Mouse (Mus musculus) macrophage (primary cell): ENCODE measurements around the gene Man1a. TPM values are rescaled to one million over a fixed set of nuclear protein-coding genes. Genes with fewer than 3 reads are reported as not detected.

Source experiments
- H3K27ac ChIP-seq: fragments of 350-480 bp; formaldehyde crosslinking; 2 replicates; pipeline ENCODE4 v1.9.0; 2021
- H3K36me3 ChIP-seq: fragments of 350-480 bp; formaldehyde crosslinking; 2 replicates; pipeline ENCODE4 v1.9.0; 2021; ENCODE audit errors: inconsistent target
- H3K4me3 ChIP-seq: fragments of 350-480 bp; formaldehyde crosslinking; 2 replicates; pipeline ENCODE4 v1.9.0; 2021; ENCODE audit errors: inconsistent target
- H3K79me2 ChIP-seq: fragments of 350-480 bp; formaldehyde crosslinking; 2 replicates; pipeline ENCODE4 v1.9.0; 2021; ENCODE audit errors: inconsistent target
- WGBS: methylation state at CpG from one replicate; pipeline ENCODE4 v1.1.7; 2026; ENCODE audit warnings: inconsistent platforms; ENCODE audit not compliant: missing documents; 5-methylcytosine and 5-hydroxymethylcytosine counted together
- polyA plus RNA-seq: library from polyadenylated mRNA; stranded (reverse); fragments of 250-400 nt; gene quantifications from 3 replicates; pipeline ENCODE4 v1.2.4, GENCODE M21; 2018; ENCODE audit warnings: inconsistent platforms
- total RNA-seq, 78 experiments: library from RNA; depleted of rRNA; stranded (reverse); fragments of 250-400 nt; gene quantifications; 1 replicate in 9 of 78; 2 replicates in 24 of 78; 3 replicates in 43 of 78; 4 replicates in 2 of 78; pipeline ENCODE4 v1.2.4; 2018; ENCODE audit warnings: inconsistent platforms in 56 of 78

The Man1a gene
- total RNA-seq (2018; cell fraction: chromatin; rRNA removed), result 100 to 1,000 TPM in 25 of 26 experiments, 10 to 100 TPM in 1; 89.6 to 892 (median 168) TPM
- total RNA-seq (2018; cell fraction: cytosol; rRNA removed), result 100 to 1,000 TPM in 11 of 26 experiments, 10 to 100 TPM in 15; 39.7 to 175 (median 78.7) TPM
- total RNA-seq (2018; cell fraction: nucleus; rRNA removed), result 100 to 1,000 TPM; 112 to 558 (median 184) TPM
- polyA plus RNA-seq, result 78.0 to 86.5 TPM (median 79.4 TPM) in 3 replicates

DNA sequence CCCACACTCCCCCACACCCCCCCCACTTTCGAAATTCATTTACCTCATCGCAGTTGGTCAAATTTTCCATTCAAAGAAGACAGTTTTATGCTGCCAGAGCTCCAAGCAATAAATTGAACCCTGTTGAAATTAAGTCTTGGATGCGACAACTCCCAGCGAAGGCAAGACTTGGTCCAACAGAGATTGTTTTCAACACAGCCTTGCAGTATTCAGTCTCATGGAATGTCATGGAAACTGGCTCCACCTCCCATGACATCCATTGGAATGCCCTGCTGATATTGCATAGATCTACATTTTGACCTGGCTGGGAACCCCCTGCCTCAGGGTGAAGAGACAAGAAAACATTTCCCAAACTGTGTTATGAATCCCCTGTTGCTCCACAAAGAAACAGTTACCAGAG, at the start of gene Man1a:
Man1a (minus strand) TSS at position 190 of the 400 bp plus-strand sequence.
- WGBS, result 11% methylated on average over 4 of the region's 4 CpGs
- no peaks in the 10 kb centered on the region for H3K36me3 ChIP-seq
- H3K27ac ChIP-seq, result peak within 1 kb of the TSS; percentile 73
- H3K4me3 ChIP-seq, result peak within 1 kb of the TSS; percentile 64
- peaks cover 37% of the 10 kb centered on the region for H3K79me2 ChIP-seq

- Histone ChIP-seq H3K36me3 (no peaks in the 10 kb centered on the region), H3K79me2 (no peaks in the 10 kb centered on the region), H3K27ac (no peak overlapping the region), H3K4me3 (no peak overlapping the region)
- 74% methylated on average over 4 of the region's 4 CpGs for WGBS
Measured at GRCm38 (mm10) chr10:54121816-54122215, 45.4 kb upstream of the Man1a start.

DNA sequence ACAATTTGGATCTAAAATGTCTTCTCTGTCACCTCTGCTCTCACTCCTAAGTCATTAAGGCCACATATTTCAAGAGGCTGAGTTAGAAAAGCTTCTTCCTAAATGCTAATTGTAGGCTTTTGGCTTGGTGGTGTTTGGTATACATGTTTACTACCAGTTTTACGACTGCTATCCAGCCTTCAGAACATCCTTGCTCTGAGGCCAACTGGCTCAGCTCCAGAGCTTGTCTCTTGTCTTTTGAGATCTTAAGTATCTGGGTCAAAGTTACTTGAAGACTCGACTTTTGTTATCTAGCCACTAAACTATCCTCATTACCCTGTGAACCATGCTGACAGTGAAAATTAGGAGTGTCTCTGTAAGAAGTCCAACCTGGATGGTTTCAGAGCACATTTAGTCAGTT, 44.0 kb upstream of the Man1a start:
- Histone ChIP-seq H3K79me2 (no peaks in the 10 kb centered on the region), H3K4me3 (no peak overlapping the region), H3K36me3 (no peaks in the 10 kb centered on the region), H3K27ac (peak overlapping the region; percentile 97)
- 80% methylated on average over 2 of the region's 2 CpGs for WGBS

DNA sequence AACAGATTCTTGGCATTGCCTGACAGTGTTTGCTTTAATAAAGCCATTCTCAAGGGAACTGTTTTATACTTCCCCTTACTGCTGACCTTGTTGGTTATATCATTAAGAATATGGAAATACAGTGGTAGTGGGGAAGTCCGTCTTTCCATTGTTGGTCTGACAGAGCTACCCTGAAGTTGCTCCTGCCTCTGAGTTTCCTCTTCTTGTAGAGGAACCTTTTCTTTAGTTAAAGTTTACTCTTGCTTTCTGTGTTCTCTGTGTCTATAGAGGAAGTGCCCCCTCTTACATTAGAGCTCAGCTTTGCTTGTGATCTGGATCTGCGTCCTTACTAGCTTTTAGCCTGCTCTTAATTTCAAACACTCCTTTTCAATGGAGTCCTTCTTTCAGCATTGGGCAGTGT, 42.9 kb upstream of the Man1a start:
- no peaks in the 10 kb centered on the region for H3K36me3 ChIP-seq
- no peaks in the 10 kb centered on the region for H3K79me2 ChIP-seq
- H3K27ac ChIP-seq, result peak overlapping the region; percentile 97
- WGBS, result 0% methylated on average over 2 of the region's 2 CpGs
- H3K4me3 ChIP-seq, result no peak overlapping the region

- 59% methylated on average over 4 of the region's 4 CpGs for WGBS
- Histone ChIP-seq H3K36me3 (no peaks in the 10 kb centered on the region), H3K27ac (peak overlapping the region; percentile 97), H3K4me3 (no peak overlapping the region), H3K79me2 (no peaks in the 10 kb centered on the region)
Measured at GRCm38 (mm10) chr10:54118223-54118912, 42.0 kb upstream of the Man1a start.

- Histone ChIP-seq H3K27ac (peak overlapping the region; percentile 97), H3K4me3 (no peak overlapping the region)
- 1% methylated on average over 4 of the region's 4 CpGs for WGBS
Measured at GRCm38 (mm10) chr10:54117763-54118162, 41.4 kb upstream of the Man1a start.

GRCm38 (mm10) chr10:54103671-54104070, 27.3 kb upstream of the Man1a start:
- Histone ChIP-seq H3K36me3 (no peaks in the 10 kb centered on the region), H3K4me3 (no peak overlapping the region), H3K79me2 (no peaks in the 10 kb centered on the region), H3K27ac (no peak overlapping the region)
- 90% methylated on average over 4 of the region's 4 CpGs for WGBS

More at GRCm38 (mm10) chr10:54117763-54118162, 41.4 kb upstream of the Man1a start:
- no peaks in the 10 kb centered on the region for H3K36me3 ChIP-seq
- no peaks in the 10 kb centered on the region for H3K79me2 ChIP-seq

- Histone ChIP-seq H3K27ac (no peak overlapping the region), H3K4me3 (no peak overlapping the region), H3K79me2 (no peaks in the 10 kb centered on the region), H3K36me3 (no peaks in the 10 kb centered on the region)
Measured at GRCm38 (mm10) chr10:54092081-54092480, 15.7 kb upstream of the Man1a start.

- 91% methylated on average over 6 of the region's 6 CpGs for WGBS
- Histone ChIP-seq H3K4me3 (no peak overlapping the region), H3K79me2 (no peaks in the 10 kb centered on the region), H3K27ac (no peak overlapping the region), H3K36me3 (no peaks in the 10 kb centered on the region)
Measured at GRCm38 (mm10) chr10:54089923-54090322, 13.5 kb upstream of the Man1a start.

DNA sequence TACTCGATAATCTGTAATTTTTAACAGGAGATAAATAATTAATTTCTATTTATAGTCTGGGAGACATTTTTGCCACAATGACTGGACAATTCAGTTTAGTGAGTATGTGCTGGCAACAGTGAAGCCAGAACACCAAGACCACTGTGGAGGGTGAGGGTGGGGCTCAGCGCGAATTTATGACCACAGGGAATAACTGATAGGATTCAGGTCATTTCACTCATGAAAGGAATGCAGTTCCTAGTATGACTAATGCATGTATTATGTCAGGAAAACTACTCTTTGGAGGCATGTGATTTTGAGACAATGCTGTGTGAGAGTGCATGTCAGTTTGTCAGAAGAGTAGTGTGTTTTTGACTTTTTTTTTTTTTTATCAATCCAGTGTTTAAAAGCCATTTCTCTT, 10.9 kb upstream of the Man1a start:
- Histone ChIP-seq H3K36me3 (no peaks in the 10 kb centered on the region), H3K27ac (no peak overlapping the region), H3K79me2 (no peaks in the 10 kb centered on the region), H3K4me3 (no peak overlapping the region)
- WGBS, result 85% methylated on average over 3 of the region's 3 CpGs

- no peak overlapping the region for H3K27ac ChIP-seq
- no peak overlapping the region for H3K4me3 ChIP-seq
- H3K79me2 ChIP-seq, result no peaks in the 10 kb centered on the region
- 81% methylated on average over 2 of the region's 2 CpGs for WGBS
- no peaks in the 10 kb centered on the region for H3K36me3 ChIP-seq
Measured at GRCm38 (mm10) chr10:54085073-54085472, 8.7 kb upstream of the Man1a start.

DNA sequence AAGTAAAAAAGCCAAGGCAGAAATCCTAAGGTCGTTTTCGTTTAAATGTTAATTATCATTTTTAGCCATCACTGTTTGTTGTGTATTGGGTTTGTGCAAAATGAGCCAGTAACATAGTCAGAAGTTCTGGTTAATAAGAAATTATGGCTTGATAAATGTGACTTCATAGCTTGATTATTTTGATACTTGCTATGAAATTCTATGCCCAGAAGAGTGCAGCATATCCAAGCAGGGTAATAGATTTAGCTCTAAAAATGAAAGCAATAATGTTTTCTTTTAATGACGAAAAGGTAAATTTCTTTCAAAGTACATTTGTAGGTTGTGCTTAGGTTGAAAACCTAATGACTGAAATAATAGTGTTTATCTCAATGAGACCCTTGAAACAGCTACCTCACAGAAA, 596 bp upstream of the Man1a start:
- WGBS, result 14% methylated on average over 3 of the region's 3 CpGs
- no peaks in the 10 kb centered on the region for H3K36me3 ChIP-seq
- H3K79me2 ChIP-seq, result peaks cover 31% of the 10 kb centered on the region
- H3K4me3 ChIP-seq, result no peak overlapping the region
- H3K27ac ChIP-seq, result no peak overlapping the region

DNA sequence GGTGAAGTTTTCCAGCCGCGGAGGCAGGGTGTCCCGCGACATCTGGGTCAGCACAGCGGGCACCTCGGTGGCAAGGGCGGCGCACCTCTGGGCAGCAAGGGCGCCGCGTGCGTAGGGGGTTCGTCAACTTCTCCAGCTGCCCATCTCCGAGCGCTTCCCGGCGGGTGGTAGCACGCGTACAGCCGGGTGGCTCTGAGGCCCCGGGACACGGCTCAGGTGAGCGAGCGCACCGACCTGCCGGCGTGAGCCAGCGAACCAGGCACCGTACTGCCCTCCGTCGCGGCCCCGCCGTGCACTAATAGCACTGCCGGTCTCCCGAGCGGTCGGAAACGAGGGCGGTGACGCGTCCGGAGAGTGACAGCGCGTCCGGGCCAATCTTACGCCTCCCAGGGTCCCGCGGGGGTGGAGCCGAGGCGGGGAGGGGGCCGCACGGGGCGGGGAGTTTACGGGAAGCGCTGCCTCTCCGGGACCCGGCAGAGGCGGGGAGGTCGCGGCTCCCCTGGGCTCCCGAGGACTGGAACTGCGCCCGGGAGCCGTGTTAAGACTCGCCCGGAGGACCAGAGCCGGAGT, 883 bp downstream of the Man1a start:
- 0% methylated on average over 62 of the region's 68 CpGs for WGBS
- no peaks in the 10 kb centered on the region for H3K36me3 ChIP-seq
- peak overlapping the region; percentile 64 for H3K4me3 ChIP-seq
- peak overlapping the region; percentile 73 for H3K27ac ChIP-seq
- H3K79me2 ChIP-seq, result peaks cover 46% of the 10 kb centered on the region

DNA sequence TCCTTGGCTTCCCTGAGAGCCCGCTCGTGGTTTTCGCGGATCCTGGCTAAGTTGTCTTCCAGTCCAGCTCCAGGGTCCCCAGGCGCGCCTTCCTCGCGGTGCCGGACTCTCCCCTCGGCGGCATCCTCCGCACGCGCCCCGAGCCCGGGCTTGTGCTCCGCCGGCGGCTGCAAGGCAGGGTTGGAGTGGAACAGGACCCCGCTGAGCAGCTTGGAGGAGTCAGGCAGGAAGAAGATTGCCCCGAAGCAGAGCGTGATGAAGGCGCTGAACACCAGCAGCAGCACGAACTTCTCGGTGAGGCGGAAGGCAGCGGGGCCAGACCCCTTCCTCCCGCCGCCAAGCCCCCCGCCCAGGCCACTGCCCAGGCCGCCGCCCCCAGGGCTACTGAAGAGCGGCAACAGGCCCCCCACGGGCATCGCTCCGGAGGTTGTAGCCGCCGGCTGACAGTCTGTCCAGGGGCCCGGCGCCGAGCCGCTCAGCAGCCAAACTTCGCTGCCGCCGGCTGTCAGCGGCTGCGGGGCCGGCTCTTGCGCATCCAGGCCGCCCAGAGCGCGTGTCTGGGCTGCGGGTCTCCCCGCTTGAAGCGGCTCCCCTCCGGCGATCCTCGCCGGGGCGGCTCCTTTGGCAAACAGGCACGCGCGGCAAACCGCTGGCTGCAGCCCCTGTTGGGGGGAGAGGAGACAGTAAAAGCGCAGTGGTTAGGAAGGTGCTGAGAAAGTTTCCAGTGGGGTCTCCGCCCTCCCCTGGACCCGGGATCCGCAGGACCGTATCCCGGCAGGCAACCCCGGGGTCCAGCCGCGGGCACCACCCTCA, 1.6 kb downstream of the Man1a start:
- peaks cover 53% of the 10 kb centered on the region for H3K79me2 ChIP-seq
- H3K27ac ChIP-seq, result peak overlapping the region; percentile 32

DNA sequence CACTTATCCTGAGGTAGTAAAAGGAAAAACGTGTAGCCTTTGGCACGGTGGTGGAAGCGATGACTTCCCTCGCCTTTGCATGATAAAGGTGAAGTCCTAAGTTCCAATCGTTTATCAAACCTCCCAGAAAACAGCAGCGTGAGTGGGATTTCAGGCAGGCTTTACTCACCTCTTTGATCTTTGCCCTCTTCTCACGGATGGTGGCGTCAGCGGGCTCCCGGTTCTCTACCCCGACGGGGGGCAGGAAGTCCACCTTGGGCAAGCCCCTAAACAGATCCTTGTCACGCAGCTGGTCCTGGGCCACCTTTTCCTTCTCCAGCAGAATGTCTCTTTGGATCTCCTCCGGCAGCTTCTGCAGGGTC, 2.2 kb downstream of the Man1a start:
- Histone ChIP-seq H3K79me2 (peaks cover 59% of the 10 kb centered on the region), H3K4me3 (peak overlapping the region; percentile 78), H3K27ac (peak overlapping the region; percentile 32), H3K36me3 (peaks cover 6% of the 10 kb centered on the region; the same call in 1 of the 2 replicates)
- WGBS, result 1% methylated on average over 14 of the region's 14 CpGs

More for the DNA sequence above, 1.6 kb downstream of the Man1a start:
- peak overlapping the region; percentile 78 for H3K4me3 ChIP-seq
- 1% methylated on average over 72 of the region's 73 CpGs for WGBS
- peaks cover 5% of the 10 kb centered on the region; the same call in 1 of the 2 replicates for H3K36me3 ChIP-seq
